Mouse (Mus musculus) adrenal gland, postnatal 25 days (tissue): ENCODE measurements around the gene Camkmt. TPM values are rescaled to one million over a fixed set of nuclear protein-coding genes. Genes with fewer than 3 reads are reported as not detected.

Source experiments
- DNase-seq: peaks from one replicate; pipeline ENCODE4 v3.0.0; 2021; ENCODE audit warnings: mixed read lengths
- long read RNA-seq: library from polyadenylated mRNA; stranded (forward); transcript quantifications from one replicate; pipeline ENCODE4 v2.0.0, GENCODE M21; 2021
- total RNA-seq: library from RNA; stranded (reverse); gene quantifications from 2 replicates; pipeline ENCODE4 v1.2.3, GENCODE M21; 2021

Gene Camkmt
- total RNA-seq = 6.9 and 8.0 TPM in 2 replicates
- long read RNA-seq, partial matches to known transcripts = 1 of 1 reads
- long read RNA-seq, other reads (novel, unspliced or antisense) = 0 of 1 reads

DNA sequence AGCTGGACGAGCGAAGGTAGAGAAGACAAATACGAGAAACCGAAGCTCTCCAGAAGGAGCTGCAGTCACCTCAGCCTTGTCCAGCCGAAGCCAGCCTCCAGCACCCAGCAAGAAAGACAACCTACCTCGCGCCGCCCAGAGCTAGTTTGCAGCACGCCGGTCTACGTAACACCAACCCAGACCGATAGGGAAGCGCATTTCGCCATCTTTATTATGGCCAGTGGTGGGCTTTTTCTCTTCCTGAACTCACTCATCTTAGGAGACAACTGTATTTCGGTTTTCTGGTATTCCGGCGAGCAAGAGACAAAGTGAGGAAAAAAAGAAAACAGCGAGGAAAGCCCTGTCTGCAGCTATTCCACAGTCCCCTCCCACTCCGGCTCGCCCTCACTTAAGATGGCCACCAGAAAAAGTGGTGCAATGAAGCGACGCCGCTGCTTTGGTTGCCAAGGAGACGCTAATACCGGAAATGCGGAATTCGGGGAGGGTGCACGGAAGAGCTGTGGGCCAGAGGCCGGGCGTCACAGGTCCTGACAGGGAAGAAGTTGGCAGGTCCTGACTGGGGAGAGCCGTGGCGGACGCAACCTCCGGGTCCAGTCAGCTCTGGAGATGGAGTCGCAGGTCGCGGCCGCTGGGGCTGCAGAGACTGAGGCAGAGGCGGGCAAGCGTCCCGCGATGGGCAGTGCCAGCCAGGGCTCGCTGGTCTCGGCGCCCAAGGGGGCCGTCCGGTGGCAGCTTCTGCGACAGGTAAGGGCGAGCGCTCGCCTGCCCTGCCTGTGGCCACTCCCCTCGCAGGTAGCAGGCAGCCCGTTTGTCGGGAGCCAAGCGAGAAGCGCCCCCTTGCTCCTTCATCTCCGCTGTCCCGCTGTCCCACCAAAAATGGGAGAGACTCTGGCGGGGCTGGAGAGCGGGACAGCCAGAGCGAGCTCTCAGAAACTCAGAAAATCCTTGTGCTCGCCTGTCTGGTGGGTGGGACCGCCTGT, at the start of gene Camkmt, which contains the start of gene Prepl:
Gene Camkmt (plus strand): TSS at position 433 of the 980 bp plus-strand sequence.
Gene Prepl (minus strand): TSS at position 122 of the 980 bp plus-strand sequence.
- peak; percentile 91 for DNase-seq

DNA sequence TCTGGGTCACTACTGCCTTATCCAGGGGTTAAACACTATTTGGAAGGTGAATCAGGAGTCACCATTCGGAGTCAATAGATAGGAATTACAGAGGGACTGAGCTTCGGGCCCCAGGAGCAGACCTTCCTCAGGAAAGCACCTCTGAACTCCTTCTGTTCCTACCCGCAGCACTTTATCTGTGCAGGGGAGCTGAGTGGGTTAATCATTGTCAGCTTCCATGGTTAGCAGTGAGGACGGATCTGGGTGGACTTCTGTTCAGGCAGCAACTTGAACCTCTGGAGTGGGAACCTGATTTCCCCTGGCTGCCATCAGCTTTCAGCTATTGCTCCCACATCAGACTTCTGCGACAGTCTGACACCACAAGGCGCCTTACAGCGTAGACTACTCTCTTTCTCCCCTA, 49.4 kb upstream of the Camkmt start:
- DNase-seq = no peak

DNA sequence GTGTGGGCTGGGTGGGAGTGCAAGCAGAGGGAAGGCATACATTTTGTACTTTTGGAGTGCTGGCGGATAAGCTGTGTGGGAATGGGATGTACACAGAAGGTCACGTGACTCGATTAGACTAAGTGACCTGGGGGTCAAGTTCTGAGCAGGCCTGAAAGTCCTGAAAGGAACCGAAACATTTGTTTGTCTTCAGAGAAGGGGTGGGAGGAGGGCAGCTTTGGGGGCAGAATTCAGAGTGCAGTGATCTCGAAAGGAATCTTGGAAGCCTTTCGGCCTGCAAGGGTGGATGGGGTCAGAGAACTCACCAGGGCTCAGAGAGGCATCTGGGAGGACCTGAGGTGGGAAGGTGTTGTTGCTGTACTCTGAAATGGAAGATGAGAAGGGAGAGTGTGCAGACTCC, 47.9 kb upstream of the Camkmt start:
- no peak for DNase-seq

DNA sequence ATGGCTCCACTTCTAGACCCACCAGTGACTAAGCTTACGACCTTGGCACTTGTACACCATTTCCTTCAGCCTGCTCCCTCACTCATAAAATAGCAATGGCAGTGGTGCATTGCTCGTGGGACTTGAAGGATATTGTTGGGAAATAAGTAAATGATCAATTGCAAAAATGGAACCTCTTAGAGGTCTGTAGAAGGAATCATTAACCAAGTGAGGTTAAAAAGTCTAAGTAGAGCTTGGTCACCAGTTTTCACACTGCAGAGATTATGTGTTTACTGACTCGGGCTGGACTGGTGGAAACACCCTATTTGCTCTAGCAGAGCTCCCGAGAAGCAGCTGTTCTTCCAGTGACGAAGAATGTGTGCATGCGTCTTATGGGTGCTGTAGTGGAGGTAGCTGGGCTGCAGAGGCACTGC, 46.9 kb upstream of the Camkmt start:
- DNase-seq = no peak

DNA sequence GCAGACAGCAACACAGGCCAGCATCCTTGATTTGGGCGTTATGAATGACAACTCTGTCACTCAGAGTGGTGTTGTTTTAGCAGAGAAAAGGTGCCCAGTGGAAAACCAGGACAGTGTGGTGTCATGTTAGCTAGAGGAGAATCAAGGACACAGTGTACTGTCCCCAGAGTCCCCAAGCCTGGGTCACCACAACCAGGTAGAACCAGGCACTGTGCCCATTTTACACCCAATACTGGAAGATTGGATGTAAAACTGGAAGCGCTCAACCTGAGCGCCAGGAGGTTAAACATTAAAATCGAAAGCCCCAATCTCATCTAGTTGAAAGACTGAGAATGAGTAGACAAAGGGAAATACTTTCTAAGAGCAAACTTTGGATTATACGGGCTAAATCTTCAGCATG, 45.9 kb upstream of the Camkmt start:
- DNase-seq = no peak

DNA sequence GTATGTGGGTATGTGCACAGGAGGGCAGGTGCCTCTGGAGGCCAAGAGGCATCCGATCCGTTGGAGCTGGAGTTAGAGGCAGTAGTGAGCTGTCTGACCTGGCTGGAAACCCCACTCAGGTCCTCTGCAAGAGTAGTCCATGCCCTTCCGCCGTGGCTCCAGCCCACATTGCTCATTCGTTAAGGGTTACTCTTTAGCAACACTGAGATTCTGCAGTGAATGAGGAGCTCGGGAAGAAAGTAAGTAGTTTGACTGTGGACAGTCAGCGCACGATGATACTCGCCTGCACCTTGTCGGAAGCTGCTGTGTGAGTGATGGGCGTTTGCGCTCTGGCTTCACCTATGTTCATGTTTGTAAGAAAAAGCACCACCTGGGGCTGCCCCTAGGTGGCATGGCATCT, 45.2 kb upstream of the Camkmt start:
- DNase-seq = no peak

DNA sequence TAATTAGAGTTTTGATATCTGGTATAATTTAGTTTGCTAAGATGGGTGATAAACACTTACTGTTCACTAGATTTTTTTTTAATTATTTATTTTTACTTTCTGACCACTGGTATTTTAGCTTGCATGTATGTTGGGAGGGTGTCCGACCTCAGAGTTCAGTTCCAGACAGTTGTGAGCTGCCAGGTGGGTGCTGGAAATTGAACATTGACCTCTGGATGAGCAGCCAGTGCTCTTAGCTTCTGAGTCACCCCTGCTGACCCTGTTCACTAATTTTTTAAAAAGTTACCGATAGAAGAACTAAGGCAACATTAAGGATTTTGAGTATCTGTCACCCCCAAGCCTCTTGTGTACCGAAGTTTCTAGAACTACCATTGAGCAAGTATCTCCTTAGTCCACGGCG, 42.0 kb upstream of the Camkmt start:
- DNase-seq = no peak

DNA sequence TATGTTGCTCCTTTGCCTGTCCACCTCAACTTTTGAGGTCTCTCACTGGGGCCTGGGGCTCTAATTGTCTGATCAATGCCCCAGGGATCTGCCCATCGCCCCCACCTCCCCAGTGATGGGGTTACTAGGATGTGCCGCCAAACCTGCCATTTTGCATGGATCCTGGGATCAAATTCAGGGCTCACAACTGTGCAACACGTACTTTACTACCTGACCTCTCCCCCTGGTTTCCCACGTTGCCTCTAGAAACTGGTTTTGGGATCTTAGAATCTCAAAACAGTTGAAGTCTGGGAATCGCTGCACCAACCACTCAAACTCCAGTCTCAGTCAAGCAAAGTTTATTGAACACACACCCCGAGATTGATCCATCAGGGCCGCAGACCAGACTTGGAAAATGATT, 32.1 kb upstream of the Camkmt start:
- no peak for DNase-seq

DNA sequence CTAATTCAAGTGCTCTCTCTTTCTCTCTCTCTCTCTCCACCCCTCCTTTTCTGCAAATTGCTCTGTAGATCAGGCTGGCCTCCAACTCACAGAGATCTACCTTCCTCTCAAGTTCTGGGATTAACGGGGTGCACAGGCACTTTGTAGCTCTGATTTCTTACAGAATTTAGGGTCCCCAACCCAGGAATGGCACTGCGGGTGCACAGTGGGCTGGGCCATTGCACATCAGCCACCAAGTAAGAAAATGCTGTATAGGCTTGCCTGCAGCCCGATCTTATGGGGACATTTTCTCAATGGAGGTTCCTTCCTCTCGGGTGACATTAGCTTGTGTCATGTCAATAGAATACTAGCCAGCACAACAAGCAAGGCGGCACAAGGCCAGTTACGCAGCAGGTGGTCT, 31.2 kb upstream of the Camkmt start:
- DNase-seq = no peak

DNA sequence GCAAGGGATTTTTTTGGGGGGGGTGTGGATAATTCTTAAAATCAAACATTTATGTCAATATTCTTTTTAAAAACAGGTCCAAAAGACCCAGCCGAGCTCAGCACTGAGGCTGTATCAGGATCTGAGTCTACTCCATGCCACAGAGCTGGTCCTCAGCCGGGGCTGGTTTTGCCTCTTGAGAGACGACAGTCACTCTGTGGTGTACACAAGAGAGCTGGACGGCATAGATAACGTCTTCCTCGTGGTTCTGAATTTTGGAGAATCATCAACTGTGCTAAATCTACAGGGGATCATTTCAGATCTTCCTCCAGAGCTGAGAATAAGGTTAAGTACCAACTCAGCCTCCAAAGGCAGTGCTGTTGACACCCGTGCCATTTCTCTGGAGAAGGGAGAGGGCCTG, 26.8 kb upstream of the Camkmt start:
- DNase-seq = no peak

DNA sequence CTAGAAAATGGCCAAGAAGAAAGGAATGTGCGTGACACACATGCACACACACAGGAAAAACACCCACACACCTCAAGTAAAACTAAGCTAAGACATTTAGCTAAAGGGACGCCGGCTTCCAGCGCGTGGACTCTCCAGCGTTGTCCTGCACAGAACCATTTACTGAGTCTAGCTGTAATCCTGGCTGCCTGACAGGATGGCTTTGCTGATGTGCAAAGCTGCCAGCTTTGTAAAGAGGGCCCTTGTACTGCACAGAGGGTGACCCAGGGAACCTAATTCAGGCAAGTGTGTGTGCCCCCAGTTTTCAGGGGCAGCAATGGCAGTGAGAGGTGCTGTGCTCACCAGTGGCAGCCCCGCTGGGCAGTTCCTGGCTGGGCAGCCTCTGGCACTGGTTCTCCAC, 23.0 kb upstream of the Camkmt start:
- DNase-seq = no peak

DNA sequence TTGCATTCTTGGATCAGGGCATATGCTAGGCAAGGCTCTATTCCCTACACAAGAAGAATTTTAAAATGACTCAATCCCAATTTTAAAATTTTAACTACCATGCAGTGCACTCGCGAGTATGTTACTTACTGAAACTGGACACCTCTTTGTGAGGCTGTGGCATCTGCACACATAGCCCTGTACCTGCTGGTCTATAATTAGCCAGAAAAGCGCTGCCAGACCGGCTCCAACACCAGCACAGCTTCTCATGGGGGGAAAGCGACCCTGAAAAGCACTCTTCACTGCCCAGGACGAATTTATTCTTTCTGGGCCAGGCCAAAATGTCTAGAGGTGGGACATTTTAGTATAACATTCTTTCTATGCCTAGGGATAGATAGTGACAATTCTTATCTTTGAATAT, 19.7 kb upstream of the Camkmt start:
- no peak for DNase-seq

DNA sequence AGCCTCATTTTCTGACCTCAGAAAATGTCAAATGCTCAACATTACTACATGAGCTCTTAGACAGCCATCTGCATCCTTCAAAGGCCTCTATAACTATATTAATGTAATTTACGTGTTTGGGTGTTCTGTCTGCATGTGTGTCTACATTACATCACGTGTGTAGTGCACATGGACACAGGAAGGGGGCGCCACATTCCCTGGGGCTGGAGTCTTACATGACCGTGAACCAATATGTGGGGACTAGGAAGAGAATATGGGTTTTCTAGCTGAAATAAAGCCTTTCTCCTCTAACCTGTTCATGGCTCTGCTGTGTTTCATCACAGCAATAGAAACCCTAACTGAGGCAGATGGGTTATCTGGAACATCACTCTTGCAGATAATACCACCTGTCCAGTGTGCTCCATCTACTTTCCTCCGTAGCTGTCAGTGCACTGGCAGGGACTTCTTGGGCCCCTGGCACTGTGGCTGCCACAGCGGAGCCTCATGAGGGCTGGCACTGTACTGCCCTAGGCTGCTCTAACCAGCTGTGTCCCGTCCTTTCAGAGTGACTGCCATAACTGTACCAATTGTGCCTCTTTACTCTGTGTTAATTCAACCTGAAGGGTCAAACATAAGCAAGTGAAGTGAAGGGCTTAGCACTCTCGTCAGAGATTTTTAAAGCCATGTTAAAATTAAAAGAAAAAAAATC, 19.1 kb upstream of the Camkmt start:
- no peak for DNase-seq

DNA sequence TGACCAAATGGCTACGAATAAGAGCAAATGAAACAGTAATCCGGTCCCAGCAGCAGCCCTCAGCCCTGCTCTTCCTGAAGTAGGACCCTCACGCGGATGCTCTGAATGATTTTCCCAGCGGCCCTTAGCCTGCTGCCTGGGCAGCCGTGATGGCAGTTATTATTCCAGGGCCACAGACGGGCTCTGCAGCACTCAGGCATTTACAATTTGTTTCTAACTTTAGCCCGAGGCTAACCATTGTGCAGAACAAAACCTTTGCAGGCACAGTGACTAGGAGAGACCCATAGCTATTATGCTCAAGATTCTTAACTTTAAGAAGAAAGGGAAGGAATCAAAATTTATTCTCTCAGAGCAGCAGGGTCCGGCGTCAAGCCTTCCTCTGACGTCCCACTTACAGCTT, 18.0 kb upstream of the Camkmt start:
- DNase-seq = no peak

DNA sequence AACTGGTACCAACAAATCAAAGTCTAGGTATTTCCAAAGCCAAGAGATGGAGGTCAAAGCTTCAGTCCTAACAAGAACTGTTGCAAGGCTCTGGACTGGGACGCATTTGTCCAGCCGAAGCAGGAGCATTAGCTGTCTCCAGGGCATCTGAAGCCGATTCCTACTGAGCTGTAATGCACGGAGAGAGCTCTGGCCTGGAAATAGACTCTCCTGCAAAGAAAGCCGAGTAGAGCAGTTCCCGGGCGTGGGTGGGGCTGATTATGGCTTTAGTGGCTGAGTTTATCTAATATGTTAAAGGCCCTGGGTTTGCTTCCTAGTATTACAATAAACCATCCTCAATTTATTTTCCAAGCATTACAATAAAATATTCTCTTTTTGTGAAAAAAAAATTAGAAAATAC, 17.1 kb upstream of the Camkmt start:
- DNase-seq = no peak

DNA sequence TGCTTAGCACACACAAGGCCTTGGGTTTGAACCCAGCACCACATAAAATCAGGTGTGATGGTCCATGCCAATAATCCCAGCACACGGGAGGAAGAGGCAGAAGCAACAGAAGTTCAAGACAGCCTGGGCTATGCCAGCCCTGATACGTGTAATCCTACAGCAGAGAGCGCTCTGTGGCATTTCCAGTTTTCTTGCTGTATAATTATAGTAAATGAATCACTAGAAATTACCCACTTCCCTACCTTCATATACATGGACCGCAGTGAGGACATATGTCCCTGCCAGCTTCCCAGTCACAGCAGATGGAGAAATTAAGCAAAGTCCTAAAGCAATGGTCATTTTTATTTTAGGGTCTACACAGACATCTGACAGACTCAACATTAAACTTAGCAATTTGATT, 16.3 kb upstream of the Camkmt start:
- DNase-seq = no peak

DNA sequence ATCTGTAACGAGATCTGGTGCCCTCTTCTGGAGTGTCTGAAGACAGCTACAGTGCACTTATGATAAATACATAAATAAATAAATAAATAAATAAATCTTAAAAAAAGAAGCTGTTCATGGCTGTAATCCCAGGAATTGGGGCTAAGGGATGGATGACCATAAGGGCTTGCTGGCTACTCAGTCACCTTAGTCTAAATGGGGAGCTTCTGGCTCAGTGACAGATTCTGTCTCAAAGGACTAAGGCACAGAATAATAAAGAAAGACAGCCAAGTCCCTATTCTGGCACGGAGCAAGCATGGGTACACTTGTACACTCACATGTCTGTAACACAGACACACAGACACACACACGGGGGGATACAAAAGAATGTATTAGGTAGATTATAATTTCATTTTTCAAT, 11.1 kb upstream of the Camkmt start:
- no peak for DNase-seq

DNA sequence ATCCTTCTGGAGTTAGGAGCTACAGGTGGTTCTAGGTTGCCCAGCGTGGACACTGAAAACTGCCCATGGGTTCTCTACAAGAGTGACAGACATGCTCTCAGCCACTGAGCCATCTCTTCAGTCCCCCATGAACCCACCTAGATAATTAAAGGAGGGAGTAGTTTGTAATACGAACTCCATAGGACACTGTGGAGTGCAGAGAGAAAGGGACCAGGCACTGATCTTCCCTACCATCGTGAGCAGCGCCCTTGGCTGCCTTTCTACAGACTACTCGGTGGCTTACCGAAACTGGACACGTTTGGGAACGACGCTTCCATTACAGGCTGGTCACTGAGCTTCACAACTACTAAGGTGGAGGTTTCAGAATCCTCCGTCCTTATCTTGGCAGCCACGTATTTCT, 9.6 kb upstream of the Camkmt start:
- DNase-seq = no peak

DNA sequence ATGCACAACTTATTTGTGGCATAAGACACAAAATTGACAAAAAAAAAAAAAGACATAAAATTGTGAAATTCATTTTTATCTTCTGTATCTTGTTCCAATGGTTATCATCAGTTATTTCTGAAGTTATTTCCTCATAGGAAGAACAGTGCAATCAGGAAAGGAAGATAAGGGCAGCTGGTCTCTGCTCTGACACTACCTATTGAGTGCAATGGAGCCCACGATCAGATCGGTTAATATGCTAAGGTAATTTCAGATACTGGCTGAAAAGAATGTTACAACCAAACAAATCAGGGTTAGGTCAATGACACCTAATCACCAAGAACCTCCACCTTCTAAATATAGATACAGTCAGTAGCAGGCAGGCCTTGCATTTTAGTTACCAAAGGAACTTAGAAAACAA, 5.0 kb upstream of the Camkmt start:
- no peak for DNase-seq

DNA sequence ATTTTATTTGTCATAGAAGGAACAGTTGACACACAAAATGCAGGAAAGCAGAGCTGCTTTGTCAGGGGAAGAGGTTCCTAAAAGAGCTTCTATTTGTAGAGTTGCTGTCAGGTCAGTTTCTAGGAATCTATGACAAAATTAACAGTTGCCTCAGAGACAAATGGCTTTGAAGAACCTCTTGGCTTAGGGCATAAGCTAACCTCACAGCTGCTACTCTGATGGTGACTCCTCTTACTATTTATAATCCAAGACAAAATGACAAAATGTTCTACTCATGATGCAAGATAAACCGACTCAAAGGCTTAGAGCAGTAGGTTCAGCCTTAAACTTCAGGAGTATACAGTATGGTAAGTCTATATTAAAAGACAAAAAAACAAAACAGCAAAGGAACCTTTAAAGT, 3.9 kb upstream of the Camkmt start:
- no peak for DNase-seq

DNA sequence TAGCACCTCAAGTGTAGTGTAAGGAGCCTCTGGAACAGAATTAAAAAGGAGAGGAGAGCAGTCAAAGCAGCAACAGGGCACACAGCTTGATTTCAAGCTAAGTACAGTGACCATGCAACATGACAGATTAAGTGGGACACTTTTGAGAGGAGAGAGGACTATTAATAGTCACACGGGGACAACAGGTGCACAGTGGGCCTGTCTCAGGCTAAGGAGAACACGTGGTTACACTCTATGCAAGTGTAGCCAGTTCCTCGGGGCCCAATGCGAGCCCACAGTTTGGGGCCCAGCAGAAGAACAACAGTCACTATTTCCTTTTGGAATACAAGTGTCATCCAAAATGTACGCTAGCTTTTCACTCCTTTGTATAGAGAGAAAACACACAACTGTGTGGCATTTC, 2.8 kb upstream of the Camkmt start:
- DNase-seq = no peak

DNA sequence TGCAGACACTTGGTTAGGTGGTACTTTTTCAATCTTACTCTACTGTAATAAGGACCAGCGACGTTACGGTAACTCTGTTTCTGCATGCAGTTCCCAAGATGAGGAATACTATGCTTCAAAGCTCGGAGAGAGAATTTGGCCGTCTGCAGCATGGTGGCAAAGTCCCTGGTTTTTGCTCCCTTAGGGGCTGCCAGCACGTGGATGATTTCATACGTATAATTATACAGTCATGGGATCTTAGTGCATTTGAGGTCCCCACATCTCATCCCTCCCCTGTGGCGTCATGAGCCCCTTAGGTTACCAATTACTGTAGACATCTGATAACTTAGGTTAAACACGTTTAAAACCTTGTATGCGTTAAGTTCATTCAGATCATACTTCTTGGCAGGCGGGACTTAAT, 2.0 kb upstream of the Camkmt start:
- DNase-seq = no peak

DNA sequence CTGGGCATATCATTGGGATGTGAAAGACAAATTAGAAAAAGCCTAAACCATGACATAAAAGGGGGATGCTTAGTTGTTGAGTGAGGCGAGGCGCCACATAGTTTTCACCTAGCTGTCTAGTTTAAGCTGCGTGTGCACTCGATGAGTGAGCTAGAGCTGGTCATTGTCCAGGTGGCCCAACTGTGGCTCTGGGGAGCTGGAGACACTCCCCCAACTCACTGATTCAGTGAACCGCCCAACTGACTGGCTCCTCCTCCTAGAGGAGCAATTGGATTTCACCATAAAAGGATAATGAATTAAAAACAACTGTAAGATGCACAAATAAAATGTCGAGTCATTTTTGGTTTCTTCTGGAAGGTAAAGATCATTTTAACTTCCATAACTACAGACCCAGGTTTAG, 1.3 kb upstream of the Camkmt start:
- no peak for DNase-seq

DNA sequence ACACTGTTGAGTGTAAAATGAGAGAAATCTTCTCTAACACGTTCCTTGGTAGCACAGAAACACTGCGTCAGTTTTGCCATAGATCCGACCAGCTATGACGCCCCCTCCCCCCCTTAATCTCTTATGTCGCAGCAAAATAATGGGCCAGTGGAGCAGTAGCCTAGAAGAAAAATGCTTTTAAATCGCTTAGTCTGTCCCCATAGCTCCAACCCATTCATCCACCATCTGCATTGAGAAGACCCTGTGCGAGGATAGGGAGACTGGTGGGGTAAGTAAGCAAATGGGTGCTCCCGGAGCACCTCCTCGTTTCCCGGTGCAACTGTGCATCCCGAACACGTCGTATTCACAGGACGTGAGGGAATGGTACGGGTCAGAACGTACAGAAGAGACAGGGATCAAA, 731 bp upstream of the Camkmt start:
- no peak for DNase-seq
